Mouse (Mus musculus): ENCODE measurements at regions not wholly inside any gene's neighbourhood (a gene's known extent, or its start where the extent isn't known, plus 50 kb on each side); places are given as distances from the start of the nearest gene placed in this dataset.

DNA sequence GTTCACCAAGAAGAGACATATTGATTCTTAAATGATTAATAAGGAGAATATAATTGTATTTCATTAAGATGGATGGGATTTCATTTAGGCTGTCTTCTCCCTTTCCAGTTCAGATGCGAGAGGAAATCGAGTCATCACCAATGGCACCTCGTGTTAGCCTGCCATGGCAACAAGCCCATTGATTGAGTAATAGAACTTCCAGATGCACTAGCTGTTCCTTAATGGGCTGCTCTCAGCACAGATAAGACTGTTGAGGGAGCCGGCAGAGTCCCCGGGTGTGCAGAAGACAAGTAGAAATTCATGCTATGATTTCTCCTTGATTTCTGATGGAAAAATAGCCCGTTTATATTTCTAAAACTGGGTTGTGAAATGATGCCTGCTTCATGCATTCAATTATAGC is 336.5 kb upstream of the Slc35b3 start:
- H3K4me1 ChIP-seq (ENCODE audit: insufficient read depth), result no peaks in the 10 kb centered on the region
- no peak overlapping the region for H3K4me3 ChIP-seq (ENCODE audit: low read depth, low read length)
- H3K36me3 ChIP-seq (replicated peaks; ENCODE audit: insufficient read depth, low read length), result no peaks in the 10 kb centered on the region
- no peaks in the 10 kb centered on the region for H3K9me3 ChIP-seq (ENCODE audit: low read length)
- H3K9ac ChIP-seq (replicated peaks), result no peak overlapping the region
- DNase-seq (no peak), ATAC-seq (no peak)
- H3K27ac ChIP-seq (ENCODE audit: low read depth), result no peak overlapping the region
- WGBS (ENCODE audit: insufficient replicate concordance), result 75% methylated on average over 6 of the region's 6 CpGs
- no peak for TF ChIP-seq EP300 (IDR thresholded peaks at IDR 0.05; ENCODE audit: low read depth)
- TF ChIP-seq CTCF (IDR thresholded peaks at IDR 0.05; ENCODE audit: low read depth), result no peak
- H3K4me2 ChIP-seq (ENCODE audit: low read depth, low read length), result no peak overlapping the region
- H3K27me3 ChIP-seq (ENCODE audit: insufficient read depth, low read length), result no peaks in the 10 kb centered on the region

DNA sequence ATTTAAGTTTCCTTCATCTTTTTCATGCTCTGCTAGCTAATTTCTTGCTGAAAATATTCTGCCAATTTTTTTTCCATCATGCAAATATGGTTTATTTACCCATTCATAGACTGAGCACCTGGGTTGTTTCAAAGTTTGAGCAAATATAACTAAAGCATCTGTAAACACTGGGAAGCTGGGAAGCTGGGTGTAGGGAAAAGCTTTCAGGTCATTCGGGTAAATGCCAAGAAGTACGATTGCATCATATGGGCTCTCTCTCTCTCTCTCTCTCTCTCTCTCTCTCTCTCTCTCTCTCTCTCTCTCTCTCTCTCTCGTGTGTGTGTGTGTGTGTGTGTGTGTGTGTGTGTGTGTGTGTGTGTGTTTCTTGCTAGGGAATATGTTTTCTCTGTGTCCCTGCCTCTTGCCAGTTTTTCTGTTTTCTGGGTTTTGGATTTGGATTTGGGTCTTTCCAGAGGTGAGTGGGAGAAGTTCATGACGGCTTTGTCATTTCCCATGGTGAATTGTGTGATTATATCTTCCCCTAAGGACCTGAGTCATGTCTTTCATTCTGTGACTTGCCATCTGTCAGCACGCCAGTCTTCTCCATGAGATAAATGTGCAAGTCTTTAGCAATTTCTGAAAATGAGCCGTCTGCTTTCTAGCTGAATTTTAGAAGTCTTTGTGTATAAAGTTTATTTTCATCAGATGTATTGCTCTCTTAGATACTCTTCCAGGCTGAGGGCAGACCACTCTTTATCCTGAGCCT is 329.7 kb upstream of the Slc35b3 start:
- Histone ChIP-seq H3K9ac (replicated peaks) (no peak overlapping the region), H3K27ac (ENCODE audit: low read depth) (no peak overlapping the region), H3K27me3 (ENCODE audit: insufficient read depth, low read length) (no peaks in the 10 kb centered on the region), H3K36me3 (replicated peaks; ENCODE audit: insufficient read depth, low read length) (no peaks in the 10 kb centered on the region), H3K4me2 (ENCODE audit: low read depth, low read length) (no peak overlapping the region), H3K9me3 (ENCODE audit: low read length) (no peaks in the 10 kb centered on the region), H3K4me1 (ENCODE audit: insufficient read depth) (no peaks in the 10 kb centered on the region), H3K4me3 (ENCODE audit: low read depth, low read length) (no peak overlapping the region)
- TF ChIP-seq CTCF (IDR thresholded peaks at IDR 0.05; ENCODE audit: low read depth), result no peak
- no peak for TF ChIP-seq EP300 (IDR thresholded peaks at IDR 0.05; ENCODE audit: low read depth)
- WGBS (ENCODE audit: insufficient replicate concordance), result 53% methylated on average over 6 of the region's 6 CpGs
- ATAC-seq (no peak), DNase-seq (no peak)

DNA sequence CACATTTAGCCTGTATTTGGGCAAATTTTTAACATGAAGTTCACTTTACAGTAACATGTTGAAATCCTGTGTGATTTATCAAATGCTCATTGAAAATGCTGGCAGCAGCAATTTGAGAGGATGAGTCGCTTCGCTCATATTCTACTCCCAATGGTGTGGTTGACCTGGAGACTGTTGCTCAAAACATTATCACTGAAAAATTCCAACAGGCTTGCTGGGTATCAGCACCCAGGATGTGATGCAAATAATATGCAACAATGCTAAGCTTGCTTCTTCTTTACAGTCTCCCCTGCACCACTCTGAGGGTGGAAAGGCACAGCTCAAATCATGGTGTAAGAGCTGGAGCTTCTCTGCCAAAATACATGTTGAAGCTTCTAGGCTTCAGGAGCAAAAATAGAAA is 321.6 kb upstream of the Slc35b3 start:
- WGBS (ENCODE audit: insufficient replicate concordance), result 81% methylated on average over 2 of the region's 2 CpGs
- DNase-seq, result no peak

DNA sequence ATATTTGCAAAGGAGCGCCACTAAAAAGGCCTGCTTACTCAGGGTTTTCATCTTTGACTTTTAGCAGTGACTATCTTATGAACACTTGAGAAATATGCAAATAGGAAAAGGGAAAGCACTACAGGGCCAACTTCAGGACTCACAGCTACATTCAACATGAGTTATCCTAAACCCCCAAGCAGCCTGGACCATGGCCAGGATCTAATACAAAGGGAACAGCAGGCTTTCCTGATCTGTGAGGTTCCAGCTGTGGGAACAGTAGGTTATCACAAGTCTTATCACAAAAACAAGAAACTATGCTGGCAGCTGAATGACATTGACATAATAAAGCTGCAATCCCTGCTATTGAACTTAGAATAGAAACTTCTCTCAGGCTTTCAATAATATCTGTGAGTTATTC is 317.4 kb upstream of the Slc35b3 start:
- Histone ChIP-seq H3K27ac (ENCODE audit: low read depth) (no peak overlapping the region), H3K4me1 (ENCODE audit: insufficient read depth) (no peaks in the 10 kb centered on the region), H3K9me3 (ENCODE audit: low read length) (no peaks in the 10 kb centered on the region), H3K27me3 (ENCODE audit: insufficient read depth, low read length) (no peaks in the 10 kb centered on the region), H3K9ac (replicated peaks) (no peak overlapping the region), H3K36me3 (replicated peaks; ENCODE audit: insufficient read depth, low read length) (no peaks in the 10 kb centered on the region), H3K4me3 (ENCODE audit: low read depth, low read length) (no peak overlapping the region), H3K4me2 (ENCODE audit: low read depth, low read length) (no peak overlapping the region)
- no peak for TF ChIP-seq EP300 (IDR thresholded peaks at IDR 0.05; ENCODE audit: low read depth)
- TF ChIP-seq CTCF (IDR thresholded peaks at IDR 0.05; ENCODE audit: low read depth), result no peak
- 76% methylated on average over 1 of the region's 1 CpGs for WGBS (ENCODE audit: insufficient replicate concordance)
- ATAC-seq, result no peak
- DNase-seq, result no peak

More for the DNA sequence above, 321.6 kb upstream of the Slc35b3 start:
- H3K36me3 ChIP-seq (replicated peaks; ENCODE audit: insufficient read depth, low read length), result no peaks in the 10 kb centered on the region
- no peak overlapping the region for H3K9ac ChIP-seq (replicated peaks)
- H3K27me3 ChIP-seq (ENCODE audit: insufficient read depth, low read length), result no peaks in the 10 kb centered on the region
- no peaks in the 10 kb centered on the region for H3K4me1 ChIP-seq (ENCODE audit: insufficient read depth)
- no peak overlapping the region for H3K27ac ChIP-seq (ENCODE audit: low read depth)
- no peak for ATAC-seq
- H3K4me2 ChIP-seq (ENCODE audit: low read depth, low read length), result no peak overlapping the region
- no peak overlapping the region for H3K4me3 ChIP-seq (ENCODE audit: low read depth, low read length)
- TF ChIP-seq CTCF (IDR thresholded peaks at IDR 0.05; ENCODE audit: low read depth) (no peak), EP300 (IDR thresholded peaks at IDR 0.05; ENCODE audit: low read depth) (no peak)
- H3K9me3 ChIP-seq (ENCODE audit: low read length), result no peaks in the 10 kb centered on the region

DNA sequence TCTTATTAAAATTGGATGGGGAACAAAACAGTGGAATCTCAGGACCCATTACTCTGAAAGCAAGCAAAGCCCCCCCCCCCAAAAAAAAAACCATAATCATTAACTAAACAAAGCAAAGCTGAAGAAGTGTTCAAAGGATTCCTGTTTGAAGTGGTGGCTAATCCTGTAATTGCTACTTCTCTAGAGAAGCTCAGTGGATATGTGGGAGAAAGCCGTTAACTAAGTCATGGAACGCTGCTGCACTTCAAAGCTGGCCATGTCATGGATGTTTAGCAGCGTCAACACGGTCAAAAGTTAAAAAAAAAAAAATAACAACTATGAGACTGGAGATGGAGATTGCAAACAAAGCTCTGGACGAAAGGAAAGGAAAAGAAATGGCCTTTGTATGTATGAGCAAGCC is 305.3 kb upstream of the Slc35b3 start:
- 75% methylated on average over 5 of the region's 5 CpGs for WGBS (ENCODE audit: insufficient replicate concordance)
- H3K27me3 ChIP-seq (ENCODE audit: insufficient read depth, low read length), result no peaks in the 10 kb centered on the region

DNA sequence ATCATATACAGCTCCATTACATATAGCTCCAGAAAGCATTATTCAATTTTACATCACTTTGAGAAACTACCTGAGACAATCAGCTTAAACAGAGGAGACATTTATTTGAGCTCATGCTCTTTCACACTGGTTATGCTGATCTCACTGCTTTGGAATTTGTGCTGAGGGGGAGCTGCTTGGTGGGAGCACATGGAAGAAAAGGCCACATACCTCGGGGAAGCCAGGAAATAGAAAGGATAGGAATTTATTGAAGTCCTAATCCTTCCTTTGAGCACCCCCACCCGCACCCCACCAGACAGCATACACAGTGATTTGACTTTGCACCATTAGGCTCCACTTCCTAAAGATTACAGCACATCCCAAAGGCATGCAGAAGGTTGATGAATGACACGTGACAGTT is 296.0 kb upstream of the Slc35b3 start:
- Histone ChIP-seq H3K27ac (ENCODE audit: low read depth) (no peak overlapping the region), H3K9ac (replicated peaks) (no peak overlapping the region), H3K36me3 (replicated peaks; ENCODE audit: insufficient read depth, low read length) (no peaks in the 10 kb centered on the region), H3K9me3 (ENCODE audit: low read length) (no peaks in the 10 kb centered on the region), H3K27me3 (ENCODE audit: insufficient read depth, low read length) (no peaks in the 10 kb centered on the region), H3K4me3 (ENCODE audit: low read depth, low read length) (no peak overlapping the region), H3K4me2 (ENCODE audit: low read depth, low read length) (no peak overlapping the region), H3K4me1 (ENCODE audit: insufficient read depth) (no peaks in the 10 kb centered on the region)
- 44% methylated on average over 3 of the region's 3 CpGs for WGBS (ENCODE audit: insufficient replicate concordance)
- no peak for DNase-seq
- no peak for ATAC-seq
- TF ChIP-seq EP300 (IDR thresholded peaks at IDR 0.05; ENCODE audit: low read depth) (no peak), CTCF (IDR thresholded peaks at IDR 0.05; ENCODE audit: low read depth) (no peak)

More for the DNA sequence above, 305.3 kb upstream of the Slc35b3 start:
- no peaks in the 10 kb centered on the region for H3K36me3 ChIP-seq (replicated peaks; ENCODE audit: insufficient read depth, low read length)
- no peak for ATAC-seq
- H3K4me2 ChIP-seq (ENCODE audit: low read depth, low read length), result no peak overlapping the region
- TF ChIP-seq EP300 (IDR thresholded peaks at IDR 0.05; ENCODE audit: low read depth), result no peak
- no peak for TF ChIP-seq CTCF (IDR thresholded peaks at IDR 0.05; ENCODE audit: low read depth)
- DNase-seq, result no peak
- H3K9me3 ChIP-seq (ENCODE audit: low read length), result no peaks in the 10 kb centered on the region
- H3K9ac ChIP-seq (replicated peaks), result no peak overlapping the region
- no peak overlapping the region for H3K27ac ChIP-seq (ENCODE audit: low read depth)
- H3K4me1 ChIP-seq (ENCODE audit: insufficient read depth), result no peaks in the 10 kb centered on the region
- no peak overlapping the region for H3K4me3 ChIP-seq (ENCODE audit: low read depth, low read length)
